ENCODE assay signal across 16 mouse cellular contexts in the genomic region with DNA sequence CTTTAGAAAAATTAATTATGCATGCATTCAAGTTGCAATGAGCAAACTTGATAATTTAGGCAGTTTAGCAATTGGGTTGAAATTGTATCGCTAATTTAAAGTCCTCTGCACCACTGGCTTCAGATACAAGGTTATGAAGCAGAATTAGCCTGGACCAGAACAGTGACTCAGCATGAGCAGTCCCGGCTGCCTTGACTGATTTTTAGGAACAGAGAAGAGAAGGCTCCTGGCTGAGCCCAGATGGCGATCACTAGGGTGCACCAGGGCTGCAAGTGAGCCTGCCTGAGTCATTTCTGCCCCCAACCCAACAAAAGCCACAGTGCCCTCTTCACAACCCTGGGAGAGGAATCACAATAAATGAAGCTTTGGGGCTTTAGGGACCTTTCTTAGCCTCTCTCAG.
DNase-seq lines count a peak whose midpoint lies in the region; ATAC-seq lines count a peak whose summit lies in the region.
"Had no signal": no experiment of that assay in that cellular context is flagged by ENCODE, and none has a peak within 500 bp of the region (broad histone marks: within the 10 kb centered on the region; RNA-seq: fewer than 3 reads in every experiment).

No protein-coding gene starts in this region.

- peak; percentile 42 for ATAC-seq in granulocyte monocyte progenitor cell, adult 5-6 weeks (replicated peaks; ENCODE audit: poor library complexity, severe bottlenecking)
- ATAC-seq: forebrain, embryonic 13.5 days had no signal

- DNase-seq in adrenal gland, adult 8-10 months, result peak; percentile 8
- no peak for DNase-seq in adrenal gland, postnatal 25 days
- peak; percentile 45 for DNase-seq in layer of hippocampus, adult 9-11 months
- DNase-seq in layer of hippocampus, adult 11-12 months (ENCODE audit: low spot score), result no peak
- DNase-seq in MEL-GATA-1-ER (ENCODE audit: extremely low read depth, low read depth), result peak; percentile 23
- DNase-seq in heart, adult 8-10 months (ENCODE audit: low spot score), result no peak
- no peak for DNase-seq in kidney, adult 11 months
- DNase-seq: cerebellum, adult 9-10 months; gastrocnemius, adult 2 months; heart, adult 11 months; left cerebral cortex, postnatal 4 days; lung, adult 2 months; lung, postnatal 36 days; thymus, adult 18-20 months had no signal

Comparison
In these comparisons a context has a peak if more than half of its experiments do, and no peak if none do; other contexts are left out.
1. DNase-seq: peak in adrenal gland, adult 8-10 months (single experiment), layer of hippocampus, adult 9-11 months (single experiment) and MEL-GATA-1-ER (single experiment); none in adrenal gland, postnatal 25 days (single experiment), layer of hippocampus, adult 11-12 months (single experiment), heart, adult 8-10 months (single experiment) and kidney, adult 11 months (single experiment).